Mouse (Mus musculus) limb, embryonic 13.5 days (tissue): Measurements from ENCODE around the gene Clip3. TPM values are rescaled to one million over a fixed set of nuclear protein-coding genes. Genes with fewer than 3 reads are reported as not detected.

Source experiments
- ATAC-seq: fragments of 200-750 bp; cut with Nextera tagmentation; 2 replicates; pipeline ENCODE4 v1.8.0; 2017; ENCODE audit warnings: low read depth, moderate number of reproducible peaks, moderate TSS enrichment; ENCODE audit not compliant: low FRiP score
- H3K27ac ChIP-seq: fragments of 300-500 bp; sonication (generic); 2 replicates; pipeline ENCODE4 v1.5.1; 2015; ENCODE audit warnings: inconsistent platforms, mild to moderate bottlenecking, moderate library complexity
- H3K27me3 ChIP-seq: fragments of 300-500 bp; sonication (generic); 2 replicates; pipeline ENCODE4 v1.6.1; 2015; ENCODE audit warnings: mild to moderate bottlenecking, inconsistent platforms
- H3K36me3 ChIP-seq: fragments of 300-500 bp; sonication (generic); 2 replicates; pipeline ENCODE4 v1.6.1; 2015; ENCODE audit warnings: inconsistent platforms, mild to moderate bottlenecking, moderate library complexity
- H3K4me1 ChIP-seq: fragments of 300-500 bp; sonication (generic); 2 replicates; pipeline ENCODE4 v1.6.1; 2015; ENCODE audit warnings: inconsistent platforms
- H3K4me2 ChIP-seq: fragments of 300-500 bp; sonication (generic); replicated peaks from 2 replicates; pipeline ENCODE4 v1.6.1; 2015; ENCODE audit warnings: inconsistent platforms, mild to moderate bottlenecking, moderate library complexity
- H3K4me3 ChIP-seq: fragments of 300-500 bp; sonication (generic); 2 replicates; pipeline ENCODE4 v1.5.1; 2015; ENCODE audit warnings: moderate library complexity, mild to moderate bottlenecking, inconsistent platforms
- H3K9ac ChIP-seq: fragments of 300-500 bp; sonication (generic); 2 replicates; pipeline ENCODE4 v1.6.1; 2015; ENCODE audit warnings: mild to moderate bottlenecking, inconsistent platforms
- H3K9me3 ChIP-seq: fragments of 300-500 bp; sonication (generic); 2 replicates; pipeline ENCODE4 v1.6.1; 2016; ENCODE audit warnings: inconsistent platforms
- WGBS: fragments of 180-500 bp; shearing (Covaris S2); methylation state at CpG from one replicate; pipeline ENCODE4 v1.1.7; 2015; 5-methylcytosine and 5-hydroxymethylcytosine counted together
- polyA plus RNA-seq: library from polyadenylated mRNA; unstranded; fragments of >200 nt; fragmentation: Nextera tagmentation; extraction: Ambion mirVana; gene quantifications from 2 replicates; pipeline ENCODE4 v1.2.1, GENCODE M21; 2015

The Clip3 gene
- polyA plus RNA-seq, 1 experiment from 2014 or later: 51.5 TPM

GRCm38 (mm10) chr7:30300914-30301313, 9.4 kb downstream of the Clip3 start:
- 42% methylated on average over 3 of the region's 3 CpGs for WGBS
- Histone ChIP-seq H3K27me3 (no peaks in the 10 kb centered on the region), H3K27ac (no peak overlapping the region), H3K9ac (no peak overlapping the region), H3K4me2 (no peak overlapping the region), H3K36me3 (peaks cover 90% of the 10 kb centered on the region), H3K4me1 (no peaks in the 10 kb centered on the region), H3K9me3 (no peaks in the 10 kb centered on the region), H3K4me3 (no peak overlapping the region)
- ATAC-seq: no peak

- no peaks in the 10 kb centered on the region for H3K27me3 ChIP-seq
- no peak for ATAC-seq
- WGBS: 89% methylated on average over 16 of the region's 16 CpGs
- no peaks in the 10 kb centered on the region for H3K9me3 ChIP-seq
- no peak overlapping the region for H3K9ac ChIP-seq
- H3K4me2 ChIP-seq: no peak overlapping the region
- no peak overlapping the region for H3K27ac ChIP-seq
- H3K4me3 ChIP-seq: no peak overlapping the region
- H3K4me1 ChIP-seq: peaks cover 19% of the 10 kb centered on the region
- H3K36me3 ChIP-seq: peaks cover 63% of the 10 kb centered on the region
Measured at GRCm38 (mm10) chr7:30306083-30306779, 14.7 kb downstream of the Clip3 start.

GRCm38 (mm10) chr7:30308076-30309005, 16.8 kb downstream of the Clip3 start, which contains the start of gene Alkbh6:
TSS of gene Alkbh6 (plus strand) at chr7:30308717.
- peak; percentile 100 for ATAC-seq
- WGBS: 4% methylated on average over 27 of the region's 27 CpGs
- no peaks in the 10 kb centered on the region for H3K27me3 ChIP-seq
- peak within 1 kb of the TSS; percentile 76 for H3K9ac ChIP-seq
- H3K4me3 ChIP-seq: peak within 1 kb of the TSS; percentile 68
- peaks cover 60% of the 10 kb centered on the region for H3K36me3 ChIP-seq
- H3K27ac ChIP-seq: peak within 1 kb of the TSS; percentile 72
- no peaks in the 10 kb centered on the region for H3K9me3 ChIP-seq
- peaks cover 19% of the 10 kb centered on the region for H3K4me1 ChIP-seq
- H3K4me2 ChIP-seq: peak within 1 kb of the TSS; percentile 89

GRCm38 (mm10) chr7:30309395-30310129, 18.0 kb downstream of the Clip3 start:
- 60% methylated on average over 15 of the region's 15 CpGs for WGBS

GRCm38 (mm10) chr7:30310136-30310535, 18.6 kb downstream of the Clip3 start:
- peaks cover 50% of the 10 kb centered on the region for H3K36me3 ChIP-seq
- peaks cover 28% of the 10 kb centered on the region for H3K4me1 ChIP-seq
- peak overlapping the region; percentile 89 for H3K4me2 ChIP-seq
- no peak overlapping the region for H3K27ac ChIP-seq
- no peaks in the 10 kb centered on the region for H3K27me3 ChIP-seq
- peak overlapping the region; percentile 68; the same call in 1 of the 2 replicates for H3K4me3 ChIP-seq
- 86% methylated on average over 12 of the region's 12 CpGs for WGBS
- no peaks in the 10 kb centered on the region for H3K9me3 ChIP-seq
- H3K9ac ChIP-seq: no peak overlapping the region
- ATAC-seq: no peak

More at GRCm38 (mm10) chr7:30309395-30310129, 18.0 kb downstream of the Clip3 start:
- Histone ChIP-seq H3K27me3 (no peaks in the 10 kb centered on the region), H3K36me3 (peaks cover 53% of the 10 kb centered on the region), H3K27ac (peak overlapping the region; percentile 23; the same call in 1 of the 2 replicates), H3K9me3 (no peaks in the 10 kb centered on the region), H3K4me1 (peaks cover 23% of the 10 kb centered on the region), H3K9ac (peak overlapping the region; percentile 76), H3K4me2 (peak overlapping the region; percentile 89), H3K4me3 (peak overlapping the region; percentile 68)
- ATAC-seq: no peak

- Histone ChIP-seq H3K36me3 (peaks cover 51% of the 10 kb centered on the region), H3K27ac (no peak overlapping the region), H3K9me3 (no peaks in the 10 kb centered on the region), H3K9ac (no peak overlapping the region), H3K4me2 (no peak overlapping the region), H3K4me3 (no peak overlapping the region), H3K4me1 (peaks cover 32% of the 10 kb centered on the region), H3K27me3 (no peaks in the 10 kb centered on the region)
- ATAC-seq: no peak
- WGBS: 50% methylated on average over 27 of the region's 27 CpGs
Measured at GRCm38 (mm10) chr7:30313666-30314320, 22.3 kb downstream of the Clip3 start.

GRCm38 (mm10) chr7:30314721-30315155, 23.2 kb downstream of the Clip3 start, which contains the start of gene Syne4:
TSS of gene Syne4 (plus strand) at chr7:30314807.
- Histone ChIP-seq H3K4me2 (peak within 1 kb of the TSS; percentile 75), H3K9me3 (no peaks in the 10 kb centered on the region), H3K36me3 (peaks cover 59% of the 10 kb centered on the region), H3K9ac (peak within 1 kb of the TSS; percentile 78), H3K4me1 (peaks cover 25% of the 10 kb centered on the region), H3K4me3 (peak within 1 kb of the TSS; percentile 62), H3K27ac (peak within 1 kb of the TSS; percentile 84), H3K27me3 (no peaks in the 10 kb centered on the region)
- 0% methylated on average over 9 of the region's 9 CpGs for WGBS
- ATAC-seq: peak; percentile 76; the same call in 1 of the 2 replicates

- no peak for ATAC-seq
- 75% methylated on average over 13 of the region's 13 CpGs for WGBS
- H3K27me3 ChIP-seq: no peaks in the 10 kb centered on the region
- no peaks in the 10 kb centered on the region for H3K9me3 ChIP-seq
- peak overlapping the region; percentile 78 for H3K9ac ChIP-seq
- H3K4me1 ChIP-seq: peaks cover 23% of the 10 kb centered on the region
- peak overlapping the region; percentile 75 for H3K4me2 ChIP-seq
- H3K27ac ChIP-seq: no peak overlapping the region
- H3K36me3 ChIP-seq: peaks cover 54% of the 10 kb centered on the region
- H3K4me3 ChIP-seq: peak overlapping the region; percentile 62
Measured at GRCm38 (mm10) chr7:30315559-30316529, 24.3 kb downstream of the Clip3 start.

- H3K27me3 ChIP-seq: no peaks in the 10 kb centered on the region
- no peak for ATAC-seq
Measured at GRCm38 (mm10) chr7:30318142-30318541, 26.6 kb downstream of the Clip3 start.

GRCm38 (mm10) chr7:30320946-30321345, 29.4 kb downstream of the Clip3 start:
- no peak for ATAC-seq
- 80% methylated on average over 2 of the region's 2 CpGs for WGBS
- Histone ChIP-seq H3K4me3 (peak overlapping the region; percentile 86), H3K4me2 (peak overlapping the region; percentile 88), H3K9me3 (no peaks in the 10 kb centered on the region), H3K27me3 (no peaks in the 10 kb centered on the region), H3K4me1 (peaks cover 17% of the 10 kb centered on the region), H3K36me3 (peaks cover 32% of the 10 kb centered on the region), H3K27ac (no peak overlapping the region), H3K9ac (peak overlapping the region; percentile 88)

More at GRCm38 (mm10) chr7:30318142-30318541, 26.6 kb downstream of the Clip3 start:
- Histone ChIP-seq H3K36me3 (peaks cover 32% of the 10 kb centered on the region), H3K4me3 (no peak overlapping the region), H3K4me1 (peaks cover 35% of the 10 kb centered on the region), H3K9me3 (no peaks in the 10 kb centered on the region), H3K27ac (no peak overlapping the region), H3K9ac (no peak overlapping the region), H3K4me2 (no peak overlapping the region)
- WGBS: 86% methylated on average over 3 of the region's 3 CpGs
